Mouse (Mus musculus): Measurements from ENCODE around the gene E2f2.

The E2f2 gene

DNA sequence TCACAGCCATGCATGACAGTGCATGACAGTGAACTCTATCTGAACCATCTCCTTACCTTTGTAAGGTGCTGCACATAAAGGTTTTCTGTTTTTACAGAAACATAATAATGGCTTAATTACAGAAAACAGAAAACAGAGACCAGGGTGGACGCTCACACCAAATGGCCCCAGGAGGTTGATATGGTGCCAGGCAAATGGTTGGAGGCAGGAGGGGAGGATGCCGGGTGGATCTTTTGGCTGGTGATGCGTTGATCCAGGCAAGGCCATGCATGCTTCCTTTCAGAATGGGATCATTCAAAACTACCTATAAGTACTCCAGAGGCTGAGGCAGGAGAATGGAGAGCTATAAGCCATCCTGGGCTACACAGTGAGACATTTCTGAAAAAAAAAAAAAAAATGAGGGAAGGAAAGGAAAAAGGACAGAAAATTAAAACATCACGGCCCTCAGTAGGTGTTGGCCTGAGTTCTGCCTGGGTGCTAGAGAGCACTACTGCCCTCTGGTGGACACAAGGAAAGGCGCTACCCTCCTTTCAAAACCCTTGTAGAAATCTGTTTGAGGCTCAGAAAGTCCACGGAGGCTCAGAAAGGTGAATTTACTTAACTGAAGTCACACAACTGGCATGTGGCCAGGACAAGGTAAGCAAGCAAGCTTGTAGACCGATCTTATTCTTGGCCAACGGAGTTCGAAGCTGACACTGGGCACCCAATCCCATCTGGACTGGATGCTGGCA, 27.5 kb downstream of the E2f2 start:
- no peak for DNase-seq (ENCODE audit: low spot score in 2 of 2)

DNA sequence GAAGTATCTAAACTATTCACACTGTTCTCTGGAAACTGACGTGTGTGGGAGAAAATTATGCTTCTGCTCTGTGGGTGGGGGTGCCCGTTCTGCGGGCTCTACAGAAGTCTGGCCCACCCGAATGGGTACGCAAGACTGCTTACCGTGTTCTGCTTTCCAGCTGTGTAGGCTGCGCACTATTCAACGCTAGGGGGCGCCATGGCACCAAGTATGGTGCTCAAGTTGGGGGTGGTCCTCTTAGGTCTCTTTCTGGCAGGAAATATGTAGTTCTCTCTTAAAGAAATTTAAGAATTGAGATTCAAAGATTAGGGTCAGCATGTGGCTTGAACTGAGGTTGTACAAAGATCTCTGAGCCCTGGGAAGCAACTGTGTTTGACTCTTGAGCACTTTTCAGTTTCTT, 30.3 kb downstream of the E2f2 start:
- DNase-seq (ENCODE audit: low spot score in 2 of 2): peak in 1 of 2 experiments; percentile 43

DNA sequence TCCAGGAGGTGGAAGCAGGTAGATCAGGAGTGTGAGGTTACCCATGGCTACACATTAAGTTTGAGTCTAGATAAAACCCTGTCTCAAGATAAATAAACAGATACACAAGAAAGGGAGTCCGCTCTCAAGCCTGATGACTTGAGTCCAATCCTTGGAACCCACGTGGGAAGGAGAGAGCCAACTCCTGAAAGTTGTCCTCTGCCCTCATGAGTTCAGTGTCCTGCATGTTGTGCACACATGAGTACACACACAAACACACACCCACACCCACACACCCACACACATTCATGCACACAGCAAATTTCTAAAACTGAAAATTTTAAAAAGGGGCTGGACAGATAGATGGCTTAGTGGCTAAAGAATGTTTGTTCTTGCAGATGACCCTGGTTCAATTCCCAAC, 32.6 kb downstream of the E2f2 start:
- no peak for DNase-seq (ENCODE audit: low spot score in 2 of 2)

DNA sequence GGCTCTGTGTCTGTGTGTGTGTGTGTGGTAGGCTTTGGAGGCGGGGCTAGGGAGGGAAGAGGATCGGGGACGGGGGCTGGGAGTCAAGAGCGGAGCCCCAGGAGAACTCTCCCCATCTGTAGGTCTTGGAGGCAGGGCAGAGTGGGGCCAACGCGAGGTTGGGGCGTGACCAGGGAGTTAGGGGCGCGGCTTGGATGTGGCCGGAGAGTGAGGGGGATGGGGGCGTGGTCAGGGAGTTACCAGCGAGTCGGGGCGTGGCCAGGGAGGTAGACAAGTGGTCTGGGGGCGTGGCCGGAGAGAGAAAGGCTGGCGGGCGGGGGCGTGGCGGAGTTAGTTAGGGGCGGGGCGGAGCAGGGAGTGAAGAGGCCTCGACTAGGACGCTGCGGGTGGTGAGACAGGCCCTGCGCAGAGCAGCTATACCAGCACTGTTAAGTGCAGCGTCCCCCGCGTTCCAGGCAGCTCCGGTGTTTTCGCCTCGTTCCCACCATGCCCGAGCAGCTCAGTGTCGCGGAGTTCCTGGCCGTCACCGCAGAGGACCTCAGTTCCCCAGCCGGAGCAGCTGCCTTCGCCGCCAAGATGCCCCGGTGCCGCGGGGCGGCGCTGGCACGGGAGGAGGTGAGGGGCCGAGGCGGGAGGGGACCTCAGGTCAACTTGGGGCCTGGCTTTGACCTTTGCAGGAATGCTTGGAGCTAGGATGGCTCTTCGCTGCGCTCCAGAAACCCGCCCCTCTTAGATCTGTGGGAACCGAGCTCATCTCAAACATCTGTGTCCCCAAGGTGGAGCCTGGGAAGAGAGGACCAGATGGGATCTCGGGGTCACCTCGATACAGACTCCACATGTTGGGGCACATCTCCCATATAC, 34.1 kb downstream of the E2f2 start, which contains the start of gene Asap3:
Asap3 (plus strand) TSS at position 333 of the 861 bp plus-strand sequence.
- peak; percentile 95 for DNase-seq (ENCODE audit: low spot score in 2 of 2)

DNA sequence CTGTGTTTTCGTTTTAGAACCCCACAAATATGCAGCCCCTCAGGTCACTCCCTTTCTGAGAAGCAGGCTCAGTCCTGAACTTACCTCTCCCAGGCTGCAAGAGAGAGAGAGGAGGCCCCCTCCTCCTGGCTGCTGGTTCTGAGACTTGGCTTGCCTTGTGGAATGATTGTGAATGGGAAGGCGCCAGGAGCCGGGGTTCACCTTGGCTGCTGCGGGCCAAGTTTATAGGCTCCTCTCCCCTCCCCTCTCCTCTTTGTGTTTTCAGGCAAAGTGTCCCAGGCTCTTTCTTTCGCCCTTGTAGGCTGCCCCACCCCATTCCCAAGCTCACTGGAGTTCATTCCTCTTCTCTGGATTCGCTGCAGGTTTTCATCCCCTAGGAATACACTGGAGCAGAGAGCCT, 34.7 kb downstream of the E2f2 start:
- no peak for DNase-seq (ENCODE audit: low spot score in 2 of 2)

DNA sequence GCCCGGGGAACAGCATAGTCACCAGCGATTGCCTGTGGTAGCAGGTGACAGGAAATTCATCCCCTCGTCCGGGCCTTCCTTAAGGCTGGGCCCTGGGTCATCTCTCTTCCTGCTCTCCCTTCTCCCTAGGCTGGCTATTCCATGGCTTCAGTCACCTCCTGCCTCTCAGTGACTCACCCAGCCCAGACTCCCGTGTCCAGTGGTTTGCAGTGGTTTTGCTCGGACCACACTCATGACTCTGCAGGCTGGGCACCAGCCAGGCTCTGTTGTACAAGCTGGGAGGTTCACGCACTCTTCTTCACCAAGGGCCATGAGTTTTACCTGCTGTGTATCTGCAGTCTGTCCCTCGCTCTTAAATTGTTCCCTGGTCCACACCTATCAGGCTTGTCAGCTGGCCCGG, 38.7 kb downstream of the E2f2 start:
- no peak for DNase-seq (ENCODE audit: low spot score in 2 of 2)

DNA sequence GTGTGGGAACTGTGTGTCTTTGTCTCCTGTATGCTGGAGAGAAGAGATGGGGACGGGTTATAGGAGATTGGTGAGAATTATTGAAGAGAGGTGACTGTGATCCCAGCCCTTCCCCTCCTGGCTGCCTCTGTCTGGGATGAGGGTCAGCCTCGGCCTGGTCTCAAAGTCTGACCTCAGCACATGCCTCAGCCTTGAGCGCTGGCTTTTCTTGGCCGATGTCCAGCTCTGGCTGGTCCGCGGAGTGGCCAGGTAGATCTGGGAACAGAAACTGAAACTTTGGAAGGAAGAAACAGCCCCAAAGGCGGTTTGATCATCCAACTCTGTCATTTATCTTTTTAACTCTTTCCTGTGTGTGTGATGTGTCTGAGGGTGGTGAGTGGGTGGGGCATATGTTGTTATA, 41.4 kb downstream of the E2f2 start:
- DNase-seq (ENCODE audit: low spot score in 2 of 2): no peak

DNA sequence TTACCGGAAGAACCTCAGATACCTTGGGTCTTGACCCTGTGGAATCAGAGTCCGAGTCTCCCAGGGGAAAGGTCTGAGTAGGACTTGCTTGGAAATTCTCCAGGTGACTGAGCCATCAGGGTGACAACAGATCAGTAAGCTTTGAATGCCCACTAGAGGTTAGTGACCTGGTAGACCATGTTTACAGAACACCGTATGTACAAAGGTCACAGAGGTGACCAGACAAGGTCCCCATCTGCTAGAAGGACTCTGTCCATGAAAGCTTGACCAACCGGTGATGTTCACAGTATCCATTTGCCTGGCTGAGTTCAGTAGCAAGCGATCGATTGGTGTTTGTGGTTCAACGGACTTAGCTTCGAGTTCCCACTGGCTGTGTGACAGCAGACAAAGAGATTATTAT, 42.6 kb downstream of the E2f2 start:
- no peak for DNase-seq (ENCODE audit: low spot score in 2 of 2)

DNA sequence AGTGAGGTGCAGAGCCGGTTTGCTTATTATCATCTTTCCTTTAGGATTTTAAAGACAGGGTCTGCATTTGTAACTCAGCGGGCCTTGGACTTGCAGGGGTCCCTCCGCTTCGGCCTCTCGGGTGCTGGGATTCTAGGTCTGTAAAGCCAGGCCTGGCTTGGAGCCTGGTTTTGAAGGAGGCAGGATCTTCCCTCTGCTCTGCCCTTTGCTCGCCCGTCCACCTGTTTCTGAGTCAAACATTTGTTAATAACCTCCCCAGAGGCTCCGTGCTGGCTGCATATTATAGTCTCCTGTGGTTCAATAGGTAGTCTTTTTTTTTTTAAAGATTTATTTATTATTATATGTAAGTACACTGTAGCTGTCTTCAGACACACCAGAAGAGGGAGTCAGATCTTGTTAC, 43.4 kb downstream of the E2f2 start:
- no peak for DNase-seq (ENCODE audit: low spot score in 2 of 2)

DNA sequence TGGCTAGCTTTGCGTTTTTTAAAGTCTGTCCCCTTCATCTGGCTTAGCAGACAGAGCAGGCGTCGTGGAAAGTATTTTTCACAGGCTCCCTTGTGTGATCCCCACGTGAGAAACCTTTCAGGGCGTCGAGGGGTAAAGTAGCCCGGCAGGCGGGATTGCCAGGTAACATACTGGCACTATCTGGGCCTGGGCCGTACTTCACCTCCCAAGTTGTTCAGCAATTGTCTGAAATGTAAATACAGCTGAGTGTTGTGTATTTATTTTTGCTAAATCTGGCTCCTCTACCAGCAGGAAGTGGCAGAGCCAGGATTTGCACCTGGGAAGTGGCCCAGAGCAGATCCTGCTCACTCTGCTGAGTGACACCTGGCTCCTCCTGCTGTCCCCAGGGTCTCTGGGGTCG, 44.9 kb downstream of the E2f2 start:
- no peak for DNase-seq (ENCODE audit: low spot score in 2 of 2)

DNA sequence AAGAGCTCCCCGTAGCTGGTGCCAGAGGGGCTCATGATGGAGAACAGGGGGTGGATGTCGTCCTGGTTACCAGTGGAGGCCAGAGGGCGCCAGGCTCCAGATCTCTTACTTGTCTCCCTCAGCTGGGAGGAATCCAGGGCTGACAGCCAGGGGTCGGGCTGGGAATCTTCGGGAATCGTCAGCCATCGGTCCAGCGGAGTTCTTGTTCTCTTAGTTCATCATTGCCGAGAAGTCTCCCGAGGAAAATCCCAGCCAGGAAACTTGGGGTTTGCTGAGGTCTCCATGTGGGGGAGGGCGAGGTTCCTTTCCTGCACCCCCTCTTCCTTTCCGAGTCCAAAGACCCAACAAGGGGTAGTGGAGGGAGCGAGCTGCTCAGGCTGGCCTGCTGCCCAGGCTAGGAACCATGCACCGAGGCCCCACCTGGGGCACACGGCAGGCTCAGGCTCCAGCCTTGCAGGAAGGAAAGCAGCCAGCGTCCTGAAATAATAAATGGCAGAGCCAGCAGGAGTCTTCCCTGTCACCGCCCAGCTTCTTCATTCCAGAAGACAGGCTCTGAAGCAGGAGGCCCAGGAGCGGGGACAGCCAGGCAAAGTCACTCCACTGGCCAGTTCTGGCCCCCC, 46.5 kb downstream of the E2f2 start:
- DNase-seq (ENCODE audit: low spot score in 2 of 2): peak in 1 of 2 experiments; percentile 76

DNA sequence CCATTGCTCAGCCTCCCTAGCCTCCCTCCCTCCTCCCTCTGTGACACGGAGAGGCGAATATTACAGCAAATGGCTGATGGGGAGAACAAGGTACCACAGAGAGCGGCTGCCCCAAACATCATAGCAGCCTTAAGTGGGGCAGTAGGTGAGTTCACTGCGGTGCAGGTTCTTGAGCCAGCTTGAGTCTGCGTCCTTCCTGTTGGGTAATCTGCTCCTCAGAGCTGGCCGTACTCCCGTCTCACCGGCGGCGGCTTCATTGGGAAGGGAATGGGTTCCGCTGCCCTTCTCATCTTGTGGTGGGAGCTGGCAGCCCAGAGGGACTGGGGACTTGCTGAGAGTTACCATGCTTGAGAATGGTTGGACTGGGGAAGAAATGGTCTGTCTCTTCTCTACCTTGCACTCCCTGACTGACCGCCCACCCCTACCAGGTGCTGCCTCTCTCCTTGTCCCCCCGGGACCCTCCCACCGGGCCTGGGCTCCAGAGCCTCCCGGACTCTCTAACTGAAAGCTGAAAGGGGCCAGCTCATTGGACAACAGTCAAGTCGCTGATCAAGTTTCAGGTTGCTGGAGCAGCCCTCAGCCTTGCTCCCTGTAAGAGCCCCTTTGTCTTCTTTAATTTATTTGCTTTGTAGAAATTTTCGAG, 48.1 kb downstream of the E2f2 start:
- DNase-seq (ENCODE audit: low spot score in 2 of 2): no peak

DNA sequence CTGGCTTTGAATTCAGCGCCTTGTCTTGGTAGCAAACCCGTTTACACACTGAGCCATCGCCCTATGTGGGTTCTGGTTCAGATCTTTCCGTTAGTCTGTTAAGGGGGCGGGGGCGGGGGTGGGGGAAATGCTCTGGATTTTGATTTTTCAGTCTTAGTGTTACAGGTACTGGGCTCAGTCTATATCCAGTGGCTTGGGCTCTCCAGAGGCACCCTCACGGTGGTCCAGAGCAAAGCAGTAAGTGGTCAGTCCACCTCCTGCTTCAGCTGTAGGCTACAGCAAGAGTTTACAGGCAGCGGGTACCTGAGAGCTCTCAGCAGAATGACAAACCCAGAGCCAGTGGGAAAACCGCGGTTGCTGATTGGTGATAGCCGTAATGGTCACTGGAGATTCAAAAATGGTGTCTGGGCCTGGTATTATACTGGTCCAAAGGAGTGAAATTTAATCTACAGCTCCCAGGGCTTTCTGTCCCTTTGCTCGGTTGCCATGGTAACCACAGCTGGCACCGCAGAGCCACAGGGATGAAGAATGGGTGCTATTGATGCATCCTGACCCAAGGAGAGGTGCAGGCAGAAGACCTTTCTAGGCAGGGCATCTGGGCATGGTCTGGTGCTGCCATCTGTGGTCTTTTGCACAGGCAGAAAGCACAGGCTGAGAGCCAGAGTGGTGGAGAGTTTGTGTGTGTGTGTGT, 51.5 kb downstream of the E2f2 start:
- DNase-seq (ENCODE audit: low spot score in 2 of 2): no peak

DNA sequence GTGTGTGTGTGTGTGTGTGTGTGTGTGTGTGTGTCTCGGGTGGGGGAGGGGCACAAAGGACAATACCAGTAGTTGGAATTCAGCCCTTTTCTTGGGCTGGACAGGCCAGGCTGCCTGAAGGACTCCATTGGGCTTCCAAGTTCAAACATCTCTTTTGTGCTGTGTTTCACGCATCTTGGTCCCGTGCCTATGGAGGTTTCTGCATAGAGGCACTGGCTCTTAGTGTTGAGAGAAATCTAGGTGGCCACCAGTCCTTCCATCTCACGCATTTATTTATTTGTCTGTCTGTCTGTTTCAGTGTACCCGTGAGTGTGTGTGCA, 52.0 kb downstream of the E2f2 start:
- DNase-seq (ENCODE audit: low spot score in 2 of 2): no peak

DNA sequence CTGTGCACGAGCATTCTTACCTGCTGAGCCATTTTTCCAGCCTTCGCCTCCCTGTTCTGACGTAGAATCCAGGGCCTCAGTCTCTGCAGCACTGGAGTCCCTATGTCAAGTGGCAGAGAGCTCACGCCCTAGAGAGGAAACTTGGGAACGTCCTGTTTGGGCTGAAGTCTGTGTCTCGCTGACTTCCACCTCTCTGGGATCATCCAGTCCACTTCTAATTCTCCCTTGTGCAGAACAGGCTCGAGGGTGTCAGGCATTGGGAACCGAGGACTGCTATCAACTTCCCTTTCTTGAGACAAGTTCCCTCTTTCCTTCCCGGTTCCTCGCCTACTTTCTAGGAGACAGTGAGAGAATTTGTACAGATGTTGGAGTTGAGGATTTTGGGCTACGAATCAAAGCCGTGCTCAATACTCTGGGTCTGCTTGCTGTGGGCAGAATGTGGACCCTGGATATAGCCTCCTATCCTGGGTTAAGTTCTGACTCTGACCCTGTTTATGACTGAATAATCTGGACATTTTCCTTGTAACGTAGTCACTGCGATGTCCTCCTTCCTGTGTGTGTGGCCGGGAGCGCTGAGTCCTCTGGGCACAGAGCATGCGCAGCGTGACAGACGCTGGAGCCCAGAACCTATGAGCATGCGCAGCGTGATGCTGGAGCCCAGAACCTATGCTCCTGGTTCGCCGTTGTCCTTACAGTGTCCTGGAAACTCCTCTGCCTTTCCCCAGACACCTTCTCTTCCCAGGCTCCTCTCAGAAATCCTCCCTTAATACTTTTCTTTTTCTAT, 52.7 kb downstream of the E2f2 start:
- no peak for DNase-seq (ENCODE audit: low spot score in 2 of 2)

DNA sequence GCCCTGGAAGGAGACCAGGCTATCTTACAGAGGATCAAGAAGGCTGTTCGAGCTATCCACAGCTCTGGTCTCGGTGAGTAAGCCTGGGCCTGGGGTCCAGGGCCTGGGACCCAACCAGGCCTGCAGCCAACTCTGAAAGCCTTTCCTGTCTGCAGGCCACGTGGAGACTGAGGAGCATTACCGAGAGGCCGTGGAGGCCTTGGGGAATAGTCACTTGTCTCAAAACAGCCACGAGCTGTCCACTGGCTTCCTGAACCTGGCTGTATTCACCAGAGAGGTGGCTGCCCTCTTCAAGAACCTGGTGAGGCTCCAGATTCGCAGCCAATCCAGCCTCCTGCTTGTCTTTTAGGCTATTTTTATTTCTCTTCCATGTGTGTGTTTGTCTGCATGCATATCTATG, 55.2 kb downstream of the E2f2 start:
- no peak for DNase-seq (ENCODE audit: low spot score in 2 of 2)

DNA sequence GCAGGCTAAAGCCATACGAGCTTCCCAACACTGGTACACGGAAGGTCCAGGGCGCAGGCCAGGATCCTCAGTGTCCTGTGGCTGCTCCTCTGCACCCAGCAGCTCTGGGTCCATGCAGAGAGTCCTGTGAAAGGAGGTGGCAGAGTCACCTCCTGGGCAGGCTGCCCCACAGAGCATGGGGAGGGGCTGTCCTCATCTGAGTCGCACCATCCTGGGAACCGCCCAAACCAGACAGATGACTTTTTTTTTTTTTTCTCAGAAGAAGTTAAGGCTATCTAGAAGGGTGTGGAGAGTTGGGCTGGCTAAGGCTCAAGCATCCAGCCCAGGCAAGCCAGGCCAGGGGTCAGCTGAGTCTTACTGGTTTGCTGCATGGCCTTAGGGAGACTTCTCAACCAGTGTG, 56.4 kb downstream of the E2f2 start:
- peak; percentile 45 to 70 for DNase-seq (ENCODE audit: low spot score in 2 of 2)

DNA sequence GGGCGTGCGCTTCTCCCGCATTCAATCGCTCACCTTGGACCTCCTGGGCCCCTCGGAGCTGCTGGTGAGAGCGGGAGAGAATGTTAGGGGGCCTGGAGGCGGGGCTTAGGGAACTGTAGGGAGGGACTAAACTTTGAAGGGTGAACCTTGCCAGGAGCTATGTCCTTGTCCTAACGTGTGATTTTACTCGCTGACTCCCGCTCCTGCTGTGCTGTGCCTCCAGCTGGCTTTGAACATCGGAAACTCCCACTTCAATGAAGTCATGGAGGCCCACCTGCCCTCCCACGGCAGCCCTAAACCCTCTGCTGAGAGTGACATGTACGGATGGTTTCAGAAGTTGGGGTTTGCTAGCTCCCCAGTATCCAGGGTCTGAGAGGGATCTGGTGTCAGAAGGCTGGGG, 66.5 kb downstream of the E2f2 start:
- no peak for DNase-seq (ENCODE audit: low spot score in 2 of 2)

DNA sequence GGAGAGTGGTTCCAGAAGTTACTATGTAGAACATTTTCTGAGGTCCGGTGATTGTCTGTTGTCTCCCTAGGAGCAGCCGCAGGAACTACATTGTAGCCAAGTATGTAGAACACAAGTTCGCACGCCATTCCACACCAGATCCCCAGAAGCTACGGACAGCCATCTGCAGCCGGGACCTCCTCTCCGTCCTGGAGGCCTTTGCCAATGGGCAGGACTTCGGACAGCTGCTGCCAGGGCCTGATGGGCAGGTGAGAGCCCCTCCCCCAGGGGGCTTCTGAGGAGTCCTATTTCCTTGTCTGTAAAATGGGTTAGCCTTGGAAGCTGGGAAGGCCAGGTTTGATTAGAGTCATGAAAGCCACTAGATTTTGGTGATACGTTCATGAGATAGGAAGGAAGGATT, 66.9 kb downstream of the E2f2 start:
- DNase-seq (ENCODE audit: low spot score in 2 of 2): no peak

DNA sequence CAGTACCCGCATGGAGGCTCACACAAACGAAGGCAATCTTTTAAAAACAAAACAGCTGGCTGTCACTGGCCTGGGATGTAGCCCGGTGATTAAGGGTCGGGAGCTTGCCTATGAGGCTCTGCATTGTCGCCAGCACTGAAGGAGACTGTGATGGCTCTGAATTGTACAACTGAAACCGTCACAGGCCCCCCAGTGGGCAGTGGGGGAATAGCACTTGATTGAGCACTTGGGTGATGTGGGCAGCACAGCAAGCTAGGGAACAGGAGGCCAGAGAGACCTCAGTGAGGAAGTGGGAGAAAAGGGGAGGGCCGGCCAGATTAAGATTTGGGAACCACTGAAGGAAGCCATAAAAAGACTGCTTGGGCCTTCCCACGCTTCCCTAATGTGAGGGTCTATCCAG, 67.4 kb downstream of the E2f2 start:
- DNase-seq (ENCODE audit: low spot score in 2 of 2): peak; percentile 70 to 72

DNA sequence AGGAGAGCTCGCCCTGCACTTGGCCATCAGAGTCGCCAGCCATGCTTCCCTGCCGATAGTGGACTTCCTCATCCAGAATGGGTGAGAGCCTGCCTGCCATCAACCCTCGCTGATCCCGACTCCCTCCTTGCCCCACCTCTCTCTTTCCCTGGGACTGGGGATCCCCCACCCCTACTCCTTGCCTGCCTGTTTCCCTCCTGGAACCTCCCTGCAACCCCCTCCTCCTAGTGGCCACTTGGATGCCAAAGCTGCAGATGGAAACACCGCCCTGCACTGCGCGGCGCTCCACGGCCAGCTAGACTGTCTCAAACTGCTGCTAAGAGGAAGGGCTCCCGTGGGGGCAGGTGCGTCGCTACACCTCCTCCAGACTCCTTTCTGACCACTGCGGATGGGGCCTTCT, 67.9 kb downstream of the E2f2 start:
- no peak for DNase-seq (ENCODE audit: low spot score in 2 of 2)

Measured in urinary bladder, adult 18-20 months (tissue).